Mouse (Mus musculus): Measurements from ENCODE around the gene Prr36.
A peak's percentile ranks its signal among the peaks of the same experiment; 100 is the strongest.

DNA sequence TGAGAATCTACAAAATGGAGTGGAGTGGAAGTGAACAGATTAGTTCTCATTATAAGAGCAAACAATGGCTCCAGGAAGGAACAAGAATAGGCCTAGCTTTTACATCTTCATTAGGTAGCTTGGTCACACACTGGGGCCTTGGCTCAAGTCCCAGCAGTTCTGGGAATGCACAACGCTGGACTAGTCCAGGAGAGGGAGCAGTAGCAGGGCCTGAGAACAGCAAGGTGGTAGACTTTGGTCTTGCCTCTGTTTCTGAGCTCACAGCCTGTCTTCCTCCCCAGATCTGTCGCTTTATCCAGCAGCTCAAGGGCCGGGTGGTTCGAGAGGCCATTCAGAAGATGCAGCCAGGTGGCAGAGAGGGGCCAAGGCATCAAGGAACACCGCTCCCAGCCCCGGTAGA lies 36.7 kb upstream of the Prr36 start:
- TF ChIP-seq CTCF (IDR thresholded peaks at IDR 0.05; ENCODE audit: low read depth), result peak; percentile 77
- no peak for TF ChIP-seq EP300 (optimal IDR thresholded peaks at IDR 0.05)

Measured in stomach, postnatal 0 days (tissue).